24 mouse cellular contexts compared by ENCODE assay signal in genomic region chr19:11266956-11267355, GRCm38 (mm10). TPM values are rescaled to one million over a fixed set of nuclear protein-coding genes. Genes with fewer than 3 reads are reported as not detected.
"Had no signal": no experiment of that assay in that cellular context is flagged by ENCODE, and none has a peak within 500 bp of the region (broad histone marks: within the 10 kb centered on the region; RNA-seq: fewer than 3 reads in every experiment).

No protein-coding gene starts in this region.

- H3K27me3 ChIP-seq: megakaryocyte, embryonic 14.5 days; midbrain, embryonic 13.5 days; midbrain, embryonic 15.5 days; neural tube, embryonic 12.5 days; stomach, embryonic 15.5 days had no signal

- H3K27ac ChIP-seq: liver, embryonic 14.5 days; midbrain, embryonic 13.5 days; midbrain, embryonic 15.5 days; neural tube, embryonic 12.5 days; stomach, embryonic 15.5 days had no signal

- ATAC-seq: midbrain, embryonic 13.5 days; midbrain, embryonic 15.5 days had no signal

- H3K4me1 ChIP-seq: megakaryocyte, embryonic 14.5 days; midbrain, embryonic 13.5 days; midbrain, embryonic 15.5 days; neural tube, embryonic 12.5 days; stomach, embryonic 15.5 days had no signal

- DNase-seq: lung, adult 18-20 months; lung, embryonic 14.5 days; lung, postnatal 10 days; lung, postnatal 4 days; right cerebral cortex, postnatal 14 days; thymus, adult 18-20 months; thymus, postnatal 14 days; thymus, postnatal 4 days had no signal

- H3K4me2 ChIP-seq: lung, embryonic 14.5 days; midbrain, embryonic 11.5 days; midbrain, embryonic 13.5 days; midbrain, embryonic 15.5 days; neural tube, embryonic 12.5 days; stomach, embryonic 15.5 days had no signal

- H3K36me3 ChIP-seq: midbrain, embryonic 13.5 days; midbrain, embryonic 15.5 days; neural tube, embryonic 12.5 days; stomach, embryonic 15.5 days had no signal

- H3K9me3 ChIP-seq: megakaryocyte, embryonic 14.5 days; midbrain, embryonic 13.5 days; midbrain, embryonic 15.5 days; neural tube, embryonic 12.5 days; stomach, embryonic 15.5 days had no signal

- H3K9ac ChIP-seq: liver, embryonic 14.5 days; lung, embryonic 14.5 days; midbrain, embryonic 13.5 days; midbrain, embryonic 15.5 days; neural tube, embryonic 12.5 days; stomach, embryonic 15.5 days had no signal

- H3K4me3 ChIP-seq: megakaryocyte, embryonic 14.5 days; midbrain, embryonic 13.5 days; midbrain, embryonic 15.5 days; neural tube, embryonic 12.5 days; stomach, embryonic 15.5 days had no signal

RNA-seq across cellular contexts. Expression of gene Ms4a1, which starts 0.9 kb away (rescaled TPM):
- total RNA-seq: megakaryocyte progenitor cell, adult 5-6 weeks; midbrain, postnatal 0 days had no signal
- polyA plus RNA-seq: liver, embryonic 14.5 days; lung, embryonic 14.5 days; lung, embryonic 16.5 days; midbrain, embryonic 11.5 days; midbrain, embryonic 13.5 days; midbrain, embryonic 15.5 days; midbrain, postnatal 0 days; neural tube, embryonic 12.5 days; neural tube, embryonic 14.5 days; stomach, embryonic 15.5 days had no signal

RNA-seq across cellular contexts. Expression of gene Ms4a5, which starts 16.7 kb away (rescaled TPM):
- total RNA-seq: megakaryocyte progenitor cell, adult 5-6 weeks; midbrain, postnatal 0 days; monocyte, adult 5-6 weeks; neutrophil, adult 5-6 weeks had no signal
- polyA plus RNA-seq: liver, embryonic 14.5 days; liver, embryonic 16.5 days; lung, embryonic 14.5 days; lung, embryonic 16.5 days; midbrain, embryonic 11.5 days; midbrain, embryonic 13.5 days; midbrain, embryonic 15.5 days; midbrain, postnatal 0 days; neural tube, embryonic 12.5 days; neural tube, embryonic 14.5 days; stomach, embryonic 15.5 days; thymus, postnatal 0 days; urinary bladder, adult 2 months had no signal

RNA-seq across cellular contexts. Expression of gene Ms4a12, which starts 34.7 kb away (rescaled TPM):
- total RNA-seq: megakaryocyte progenitor cell, adult 5-6 weeks; midbrain, postnatal 0 days; monocyte, adult 5-6 weeks; neutrophil, adult 5-6 weeks had no signal
- polyA plus RNA-seq: liver, embryonic 14.5 days; liver, embryonic 16.5 days; lung, embryonic 14.5 days; lung, embryonic 16.5 days; midbrain, embryonic 11.5 days; midbrain, embryonic 13.5 days; midbrain, embryonic 15.5 days; midbrain, postnatal 0 days; neural tube, embryonic 12.5 days; neural tube, embryonic 14.5 days; stomach, embryonic 15.5 days; thymus, postnatal 0 days; urinary bladder, adult 2 months had no signal

RNA-seq across cellular contexts. Expression of gene Ms4a14, which starts 47.3 kb away (rescaled TPM):
- total RNA-seq: megakaryocyte progenitor cell, adult 5-6 weeks; neutrophil, adult 5-6 weeks had no signal
- polyA plus RNA-seq: liver, embryonic 16.5 days; lung, embryonic 14.5 days; midbrain, embryonic 11.5 days; midbrain, embryonic 13.5 days; neural tube, embryonic 12.5 days; neural tube, embryonic 14.5 days had no signal
